Mouse (Mus musculus) stomach, postnatal 0 days (tissue): ENCODE measurements around the gene Satb1.

Experiments
- CTCF ChIP-seq: IDR thresholded peaks from 2 replicates; pipeline ENCODE4 v1.5.1; 2016; ENCODE audit warnings: antibody characterized with exemption, low read depth, mild to moderate bottlenecking, moderate library complexity
- EP300 ChIP-seq: optimal IDR thresholded peaks from 2 replicates; pipeline ENCODE3; 2016; ENCODE audit warnings: antibody characterized with exemption

- TF ChIP-seq CTCF (no peak), EP300 (no peak)
These were observed 642 bp downstream of the Satb1 start for GRCm38 (mm10) chr17:51832421-51832875.
